ENCODE assay signal across 16 mouse cellular contexts in genomic region chr3:37962811-37963210, GRCm38 (mm10).
A peak's percentile ranks its signal among the peaks of the same experiment; 100 is the strongest.
DNase-seq lines count a peak whose midpoint lies in the region; ATAC-seq and TF ChIP-seq lines count a peak whose summit lies in the region.
"Had no signal": no experiment of that assay in that cellular context is flagged by ENCODE, and none has a peak within 500 bp of the region (broad histone marks: within the 10 kb centered on the region; RNA-seq: fewer than 3 reads in every experiment).

No protein-coding gene starts in this region.

- WGBS in liver, postnatal 0 days (ENCODE audit: insufficient replicate concordance) = 64% methylated on average over 8 of the region's 8 CpGs
- 67% methylated on average over 8 of the region's 8 CpGs for WGBS in intestine, embryonic 14.5 days
- 42% methylated on average over 8 of the region's 8 CpGs for WGBS in stomach, embryonic 15.5 days

- no peak for TF ChIP-seq CTCF in liver, postnatal 0 days (IDR thresholded peaks at IDR 0.05; ENCODE audit: low read depth)
- no peak for TF ChIP-seq CTCF in brain, embryonic 14.5 days (IDR thresholded peaks at IDR 0.05; ENCODE audit: borderline replicate concordance, extremely low read depth, insufficient read depth, insufficient read length)

- no peaks in the 10 kb centered on the region for H3K27me3 ChIP-seq in liver, postnatal 0 days (ENCODE audit: insufficient read depth, low read length)
- no peaks in the 10 kb centered on the region for H3K27me3 ChIP-seq in intestine, embryonic 14.5 days (replicated peaks; ENCODE audit: control insufficient read depth, insufficient read depth, low read length)
- no peaks in the 10 kb centered on the region for H3K27me3 ChIP-seq in stomach, embryonic 15.5 days (replicated peaks)
- H3K27me3 ChIP-seq: hindbrain, embryonic 13.5 days; liver, embryonic 12.5 days; neural tube, embryonic 13.5 days had no signal

- no peak for ATAC-seq in liver, postnatal 0 days
- no peak for ATAC-seq in intestine, embryonic 14.5 days (replicated peaks; ENCODE audit: low FRiP score, low TSS enrichment, low read depth)
- peak; percentile 56; the same call in 1 of the 2 replicates for ATAC-seq in stomach, embryonic 15.5 days (ENCODE audit: insufficient read depth, low FRiP score, low read depth)
- ATAC-seq: forebrain, embryonic 14.5 days; inflammation-experienced regulatory T-cells, adult 6 months; liver, embryonic 12.5 days had no signal

- H3K4me1 ChIP-seq in liver, postnatal 0 days (ENCODE audit: insufficient read depth) = peaks cover 3% of the 10 kb centered on the region; the same call in 1 of the 2 replicates
- no peaks in the 10 kb centered on the region for H3K4me1 ChIP-seq in intestine, embryonic 14.5 days (replicated peaks; ENCODE audit: control insufficient read depth, insufficient read depth, low read length)
- 0 out of 2 replicates have a peak, but pooled peaks cover 7% of the 10 kb centered on the region for H3K4me1 ChIP-seq in stomach, embryonic 15.5 days
- H3K4me1 ChIP-seq: hindbrain, embryonic 13.5 days; liver, embryonic 12.5 days; midbrain, embryonic 10.5 days; neural tube, embryonic 13.5 days had no signal

- H3K36me3 ChIP-seq in liver, postnatal 0 days (replicated peaks; ENCODE audit: insufficient read depth, low read length) = no peaks in the 10 kb centered on the region
- no peaks in the 10 kb centered on the region for H3K36me3 ChIP-seq in intestine, embryonic 14.5 days (ENCODE audit: control insufficient read depth, insufficient read depth, low read length)
- no peaks in the 10 kb centered on the region for H3K36me3 ChIP-seq in stomach, embryonic 15.5 days
- H3K36me3 ChIP-seq: heart, embryonic 13.5 days; hindbrain, embryonic 13.5 days; liver, embryonic 12.5 days; midbrain, embryonic 10.5 days; neural tube, embryonic 13.5 days had no signal

- DNase-seq in liver, postnatal 0 days = no peak
- DNase-seq in liver = no peak
- peak; percentile 19 for DNase-seq in brain, embryonic 14.5 days (ENCODE audit: low read depth)
- no peak for DNase-seq in intestine, embryonic 14.5 days (ENCODE audit: low spot score)
- no peak for DNase-seq in left cerebral cortex, postnatal 36 days (ENCODE audit: low spot score in 2 of 2)
- no peak for DNase-seq in embryo, embryonic 11 days
- DNase-seq: cerebellum, adult 8-10 months; thymus, adult 2 months had no signal

- H3K9me3 ChIP-seq in liver, postnatal 0 days (ENCODE audit: low read length) = no peaks in the 10 kb centered on the region
- no peaks in the 10 kb centered on the region for H3K9me3 ChIP-seq in intestine, embryonic 14.5 days (ENCODE audit: control insufficient read depth, low read length)
- H3K9me3 ChIP-seq in stomach, embryonic 15.5 days = no peaks in the 10 kb centered on the region
- H3K9me3 ChIP-seq: heart, embryonic 13.5 days; hindbrain, embryonic 13.5 days; liver, embryonic 12.5 days; midbrain, embryonic 10.5 days; neural tube, embryonic 13.5 days had no signal

- no peak overlapping the region for H3K4me3 ChIP-seq in liver, postnatal 0 days (ENCODE audit: low read depth, low read length)
- H3K4me3 ChIP-seq in intestine, embryonic 14.5 days (ENCODE audit: low read depth, low read length) = no peak overlapping the region
- no peak overlapping the region for H3K4me3 ChIP-seq in stomach, embryonic 15.5 days (replicated peaks)
- H3K4me3 ChIP-seq: heart, embryonic 13.5 days; hindbrain, embryonic 13.5 days; liver, embryonic 12.5 days; midbrain, embryonic 10.5 days; neural tube, embryonic 13.5 days had no signal

- intact Hi-C loops in left cerebral cortex, postnatal 36 days (cut with DNase I) = no loop called here

- H3K4me2 ChIP-seq in liver, postnatal 0 days (ENCODE audit: low read depth, low read length) = peak overlapping the region; percentile 51; the same call in 1 of the 2 replicates
- H3K4me2 ChIP-seq in intestine, embryonic 14.5 days (ENCODE audit: low read length) = 0 out of 2 replicates have a peak overlapping the region, but pooled peaks have one; percentile 2
- peak overlapping the region; percentile 16; the same call in 1 of the 2 replicates for H3K4me2 ChIP-seq in stomach, embryonic 15.5 days
- H3K4me2 ChIP-seq: heart, embryonic 13.5 days; hindbrain, embryonic 13.5 days; liver, embryonic 12.5 days; neural tube, embryonic 13.5 days had no signal

- no peak for TF ChIP-seq POLR2A in brain, embryonic 14.5 days (IDR thresholded peaks at IDR 0.05; ENCODE audit: borderline replicate concordance, extremely low read depth, insufficient read depth, insufficient read length, poor library complexity, severe bottlenecking)

- TF ChIP-seq EP300 in liver, postnatal 0 days (IDR thresholded peaks at IDR 0.05; ENCODE audit: low read depth) = no peak

- no peak overlapping the region for H3K9ac ChIP-seq in liver, postnatal 0 days (replicated peaks)
- H3K9ac ChIP-seq in intestine, embryonic 14.5 days (ENCODE audit: low read length) = no peak overlapping the region
- H3K9ac ChIP-seq in stomach, embryonic 15.5 days = no peak overlapping the region
- H3K9ac ChIP-seq: heart, embryonic 13.5 days; hindbrain, embryonic 13.5 days; liver, embryonic 12.5 days; neural tube, embryonic 13.5 days had no signal

- no peak overlapping the region for H3K27ac ChIP-seq in liver, postnatal 0 days (ENCODE audit: low read depth)
- H3K27ac ChIP-seq in intestine, embryonic 14.5 days (ENCODE audit: low read depth) = no peak overlapping the region
- H3K27ac ChIP-seq in stomach, embryonic 15.5 days = 0 out of 2 replicates have a peak overlapping the region, but pooled peaks have one; percentile 22
- H3K27ac ChIP-seq: heart, embryonic 13.5 days; hindbrain, embryonic 13.5 days; liver, embryonic 12.5 days; midbrain, embryonic 10.5 days; neural tube, embryonic 13.5 days had no signal
